Mouse (Mus musculus) embryonic fibroblast, embryonic 13.5 days (primary cell): ENCODE measurements around the gene Fas.

Experiments used
- CTCF ChIP-seq: IDR thresholded peaks from 2 replicates; pipeline ENCODE4 v1.5.1; 2011; ENCODE audit warnings: mild to moderate bottlenecking, control low read depth, low read length, moderate library complexity, borderline replicate concordance; ENCODE audit not compliant: insufficient read depth
- POLR2A ChIP-seq: IDR thresholded peaks from 2 replicates; pipeline ENCODE4 v1.6.1; 2011; ENCODE audit warnings: low read depth, mild to moderate bottlenecking, control low read depth, low read length, moderate library complexity

GRCm38 (mm10) chr19:34288696-34289095, 1.8 kb upstream of the Fas start:
- TF ChIP-seq POLR2A (no peak), CTCF (no peak)
